9 mouse cellular contexts compared by ENCODE assay signal in the genomic region with DNA sequence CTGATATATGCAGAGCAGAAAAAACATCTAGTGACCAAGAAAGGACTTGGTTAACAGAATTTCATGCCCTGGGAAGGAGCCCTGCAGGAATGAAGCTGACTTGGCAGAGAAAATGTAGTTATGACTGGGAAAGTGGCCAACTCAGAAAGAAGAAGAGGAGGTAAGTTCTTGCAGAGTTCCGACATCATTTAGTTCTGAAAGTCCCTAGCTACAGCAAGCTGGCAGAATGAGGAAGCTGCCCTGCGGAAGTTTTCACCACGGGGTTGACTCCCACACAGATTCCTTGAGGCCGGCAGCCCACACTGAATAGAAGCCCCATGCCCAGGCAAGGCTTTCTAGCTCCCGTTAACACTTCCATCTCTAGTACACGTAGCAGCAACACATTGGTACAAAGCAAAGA. TPM values are rescaled to one million over a fixed set of nuclear protein-coding genes. Genes with fewer than 3 reads are reported as not detected.
A peak's percentile ranks its signal among the peaks of the same experiment; 100 is the strongest.
DNase-seq lines count a peak whose midpoint lies in the region; ATAC-seq and TF ChIP-seq lines count a peak whose summit lies in the region.
"Had no signal": no experiment of that assay in that cellular context is flagged by ENCODE, and none has a peak within 500 bp of the region (broad histone marks: within the 10 kb centered on the region; RNA-seq: fewer than 3 reads in every experiment).

No protein-coding gene starts in this region.

- H3K9me3 ChIP-seq in liver, embryonic 11.5 days (ENCODE audit: control insufficient read depth, low read length), result no peaks in the 10 kb centered on the region
- no peaks in the 10 kb centered on the region for H3K9me3 ChIP-seq in heart, embryonic 10.5 days
- no peaks in the 10 kb centered on the region for H3K9me3 ChIP-seq in megakaryocyte, embryonic 14.5 days
- no peaks in the 10 kb centered on the region for H3K9me3 ChIP-seq in forebrain, embryonic 13.5 days (replicated peaks)

- H3K4me1 ChIP-seq in liver, adult 2 months (ENCODE audit: control insufficient read depth, insufficient read depth, low read length), result peaks cover 2% of the 10 kb centered on the region; the same call in 1 of the 2 replicates
- H3K4me1 ChIP-seq in liver, embryonic 11.5 days (replicated peaks; ENCODE audit: control insufficient read depth, insufficient read depth, low read length), result peaks cover 6% of the 10 kb centered on the region
- H3K4me1 ChIP-seq in heart, embryonic 10.5 days, result peaks cover 10% of the 10 kb centered on the region
- H3K4me1 ChIP-seq in megakaryocyte, embryonic 14.5 days, result peaks cover 81% of the 10 kb centered on the region
- peaks cover 3% of the 10 kb centered on the region; the same call in 1 of the 2 replicates for H3K4me1 ChIP-seq in thymus, adult 2 months (replicated peaks; ENCODE audit: control insufficient read depth, insufficient read depth, low read length)
- H3K4me1 ChIP-seq in forebrain, embryonic 13.5 days, result peaks cover 11% of the 10 kb centered on the region

- no peak for TF ChIP-seq POLR2A in liver, adult 2 months (IDR thresholded peaks at IDR 0.05; ENCODE audit: extremely low read depth, insufficient read depth, low read length)
- no peak for TF ChIP-seq POLR2A in thymus, adult 2 months (IDR thresholded peaks at IDR 0.05; ENCODE audit: control insufficient read depth, extremely low read depth, insufficient read depth, low read length, poor library complexity)

- H3K36me3 ChIP-seq in liver, adult 2 months (ENCODE audit: control insufficient read depth, insufficient read depth, low read length), result peaks cover 13% of the 10 kb centered on the region
- peaks cover 5% of the 10 kb centered on the region; the same call in 1 of the 2 replicates for H3K36me3 ChIP-seq in liver, embryonic 11.5 days (ENCODE audit: control insufficient read depth, insufficient read depth, low read length)
- H3K36me3 ChIP-seq in heart, embryonic 10.5 days, result peaks cover 13% of the 10 kb centered on the region; the same call in 1 of the 2 replicates
- peaks cover 52% of the 10 kb centered on the region for H3K36me3 ChIP-seq in megakaryocyte, embryonic 14.5 days (replicated peaks; ENCODE audit: low read length)
- peaks cover 13% of the 10 kb centered on the region; the same call in 1 of the 2 replicates for H3K36me3 ChIP-seq in thymus, adult 2 months (ENCODE audit: control insufficient read depth, insufficient read depth, low read length)
- peaks cover 8% of the 10 kb centered on the region for H3K36me3 ChIP-seq in forebrain, embryonic 13.5 days (ENCODE audit: poor library complexity, severe bottlenecking)

- H3K27me3 ChIP-seq in liver, adult 2 months (ENCODE audit: control insufficient read depth, insufficient read depth, low read length), result no peaks in the 10 kb centered on the region
- H3K27me3 ChIP-seq in liver, embryonic 11.5 days (replicated peaks; ENCODE audit: control insufficient read depth, insufficient read depth, low read length), result no peaks in the 10 kb centered on the region
- no peaks in the 10 kb centered on the region for H3K27me3 ChIP-seq in heart, embryonic 10.5 days (ENCODE audit: insufficient read depth, poor library complexity, severe bottlenecking)
- H3K27me3 ChIP-seq in megakaryocyte, embryonic 14.5 days (replicated peaks), result no peaks in the 10 kb centered on the region
- H3K27me3 ChIP-seq in thymus, adult 2 months (ENCODE audit: control insufficient read depth, insufficient read depth, low read length), result no peaks in the 10 kb centered on the region
- no peaks in the 10 kb centered on the region for H3K27me3 ChIP-seq in forebrain, embryonic 13.5 days

- no peak for TF ChIP-seq CTCF in liver, adult 2 months (IDR thresholded peaks at IDR 0.05; ENCODE audit: low read depth, low read length)
- TF ChIP-seq CTCF in thymus, adult 2 months (IDR thresholded peaks at IDR 0.05; ENCODE audit: borderline replicate concordance, control insufficient read depth, extremely low read depth, insufficient read depth, low read length, poor library complexity), result no peak

- no peak overlapping the region for H3K4me3 ChIP-seq in liver, adult 2 months (ENCODE audit: insufficient read depth, low read depth, low read length)
- H3K4me3 ChIP-seq in liver, embryonic 11.5 days (ENCODE audit: low read depth, low read length), result no peak overlapping the region
- H3K4me3 ChIP-seq in heart, embryonic 10.5 days, result no peak overlapping the region
- peak overlapping the region; percentile 85 for H3K4me3 ChIP-seq in megakaryocyte, embryonic 14.5 days (replicated peaks)
- no peak overlapping the region for H3K4me3 ChIP-seq in thymus, adult 2 months (ENCODE audit: control insufficient read depth, insufficient read depth, low read length)
- H3K4me3 ChIP-seq in forebrain, embryonic 13.5 days, result no peak overlapping the region

- no peak for ATAC-seq in liver, embryonic 11.5 days (replicated peaks; ENCODE audit: low FRiP score)
- no peak for ATAC-seq in forebrain, embryonic 13.5 days

- no peak overlapping the region for H3K27ac ChIP-seq in liver, adult 2 months (replicated peaks; ENCODE audit: insufficient read depth, low read depth, low read length)
- H3K27ac ChIP-seq in liver, embryonic 11.5 days (ENCODE audit: low read depth, low read length), result no peak overlapping the region
- H3K27ac ChIP-seq in heart, embryonic 10.5 days, result no peak overlapping the region
- no peak overlapping the region for H3K27ac ChIP-seq in thymus, adult 2 months (ENCODE audit: control insufficient read depth, insufficient read depth, low read length)
- H3K27ac ChIP-seq in forebrain, embryonic 13.5 days, result no peak overlapping the region
- H3K27ac ChIP-seq: liver, embryonic 14.5 days had no signal

- no peak overlapping the region for H3K4me2 ChIP-seq in liver, embryonic 11.5 days
- H3K4me2 ChIP-seq in forebrain, embryonic 13.5 days, result no peak overlapping the region

- peaks cover 3% of the 10 kb centered on the region; the same call in 1 of the 2 replicates for H3K79me2 ChIP-seq in liver, adult 2 months (ENCODE audit: control insufficient read depth, insufficient read depth, low read length)

- peak; percentile 50 for DNase-seq in liver, adult 2 months (ENCODE audit: extremely low read depth, low read depth, low spot score)
- DNase-seq in liver, embryonic 11.5 days (ENCODE audit: low spot score), result no peak
- DNase-seq in cerebellum, adult 11-12 months, result peak; percentile 16
- peak; percentile 79 for DNase-seq in heart, embryonic 10.5 days (ENCODE audit: low spot score)
- peak; percentile 28 to 29 for DNase-seq in layer of hippocampus, postnatal 10 days (ENCODE audit: low spot score in 2 of 2)
- DNase-seq in thymus, adult 2 months, result no peak

- no peak overlapping the region for H3K9ac ChIP-seq in liver, adult 2 months (ENCODE audit: low read depth, low read length)
- no peak overlapping the region for H3K9ac ChIP-seq in liver, embryonic 11.5 days (ENCODE audit: low read depth, low read length)
- H3K9ac ChIP-seq in forebrain, embryonic 13.5 days, result no peak overlapping the region
- H3K9ac ChIP-seq: liver, embryonic 14.5 days had no signal

- WGBS in liver, adult 2 months, result 69% methylated on average over 6 of the region's 6 CpGs
- whole genome bisulfite sequencing in liver, embryonic 11.5 days, result 48% methylated on average over 6 of the region's 6 CpGs
- WGBS in heart, embryonic 10.5 days, result 75% methylated on average over 6 of the region's 6 CpGs
- 25% methylated on average over 6 of the region's 6 CpGs for WGBS in thymus, adult 2 months
- WGBS in forebrain, embryonic 13.5 days, result 88% methylated on average over 6 of the region's 6 CpGs

RNA-seq across cellular contexts. Expression of a gene that starts 6.3 kb away (rescaled TPM):
- 22.4 and 24.5 TPM in 2 replicates for total RNA-seq in liver, adult 2 months (2014; rRNA removed)
- polyA plus RNA-seq in liver, adult 2 months (2012; rRNA removed), result 7.7 and 8.6 TPM in 2 replicates
- 29.1 and 32.3 TPM in 2 replicates for polyA plus RNA-seq in liver, embryonic 11.5 days (2014; fragmentation: Nextera tagmentation; extraction: Ambion mirVana)
- polyA plus RNA-seq in heart, embryonic 10.5 days (2016; fragmentation: Nextera tagmentation; extraction: Ambion mirVana), result 29.1 and 32.9 TPM in 2 replicates
- total RNA-seq in layer of hippocampus, postnatal 10 days (2021), result 10 to 100 TPM; 14.0 to 18.1 TPM
- 3.4 TPM in 1 of 2 replicates, not detected in the other for polyA plus RNA-seq in megakaryocyte, embryonic 14.5 days (2012; ENCODE audit: insufficient read depth, low replicate concordance)
- polyA plus RNA-seq in thymus, adult 2 months (2012; rRNA removed), result 11.3 and 12.4 TPM in 2 replicates
- polyA plus RNA-seq in forebrain, embryonic 13.5 days (2015; fragmentation: Nextera tagmentation; extraction: Ambion mirVana), result 28.3 and 28.9 TPM in 2 replicates

Comparison
In these comparisons a context has a peak if more than half of its experiments do, and no peak if none do; other contexts are left out.
1. DNase-seq: peak in liver, adult 2 months (single experiment), cerebellum, adult 11-12 months (single experiment), heart, embryonic 10.5 days (single experiment) and layer of hippocampus, postnatal 10 days (2 of 2); none in liver, embryonic 11.5 days (single experiment) and thymus, adult 2 months (single experiment).